In the genomic region with DNA sequence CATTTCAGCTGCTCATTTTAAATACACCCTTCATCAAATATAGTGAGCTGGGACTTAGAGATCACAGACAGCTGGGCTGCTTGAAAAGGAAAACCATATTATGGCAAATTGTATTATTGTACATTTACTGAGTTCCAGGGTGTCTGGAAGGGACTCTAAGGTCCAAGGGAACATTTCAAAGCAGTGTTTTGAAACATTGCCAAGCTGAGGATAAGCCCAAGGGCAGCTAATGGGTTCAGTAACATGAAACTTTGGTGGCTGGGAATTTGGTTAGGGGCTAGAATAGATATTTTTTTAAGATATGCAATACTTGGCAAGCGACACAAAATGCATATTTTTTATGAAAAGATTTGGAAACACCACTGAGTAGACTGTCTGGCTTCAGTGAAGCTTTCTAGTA, we compare ENCODE assay signal across 26 mouse cellular contexts.
"Had no signal": no experiment of that assay in that cellular context is flagged by ENCODE, and none has a peak within 500 bp of the region (broad histone marks: within the 10 kb centered on the region; RNA-seq: fewer than 3 reads in every experiment).

No protein-coding gene starts in this region.

- H3K4me3 ChIP-seq: heart, adult 2 months; heart, embryonic 13.5 days; heart, embryonic 15.5 days; hindbrain, embryonic 13.5 days; hindbrain, embryonic 15.5 days; kidney, embryonic 15.5 days; layer of hippocampus, adult 2 months; left cerebral cortex, adult 2 months; limb, embryonic 13.5 days; liver, embryonic 13.5 days had no signal

- H3K9ac ChIP-seq: heart, embryonic 13.5 days; heart, embryonic 15.5 days; hindbrain, embryonic 13.5 days; hindbrain, embryonic 15.5 days; kidney, embryonic 15.5 days; limb, embryonic 13.5 days; liver, embryonic 13.5 days had no signal

- ATAC-seq: hindbrain, postnatal 0 days; intestine, embryonic 16.5 days had no signal

- H3K27me3 ChIP-seq: heart, embryonic 13.5 days; heart, embryonic 15.5 days; hindbrain, embryonic 13.5 days; hindbrain, embryonic 15.5 days; kidney, embryonic 15.5 days; limb, embryonic 13.5 days; liver, embryonic 13.5 days had no signal

- DNase-seq: gastrocnemius, postnatal 14 days; gastrocnemius, postnatal 36 days; heart, adult 11 months; heart, adult 2 months; heart, postnatal 14 days; heart, postnatal 36 days; kidney, adult 11 months; kidney, adult 2 months; kidney, adult 9 months; kidney, postnatal 14 days; kidney, postnatal 36 days; liver; liver, embryonic 13.5 days had no signal

- H3K4me2 ChIP-seq: heart, embryonic 11.5 days; heart, embryonic 13.5 days; heart, embryonic 15.5 days; hindbrain, embryonic 13.5 days; hindbrain, embryonic 15.5 days; kidney, embryonic 15.5 days; limb, embryonic 13.5 days; liver, embryonic 11.5 days; liver, embryonic 13.5 days had no signal

- H3K36me3 ChIP-seq: heart, embryonic 13.5 days; heart, embryonic 15.5 days; hindbrain, embryonic 13.5 days; hindbrain, embryonic 15.5 days; kidney, embryonic 15.5 days; limb, embryonic 13.5 days; liver, embryonic 13.5 days had no signal

- H3K9me3 ChIP-seq: heart, embryonic 13.5 days; heart, embryonic 15.5 days; hindbrain, embryonic 13.5 days; hindbrain, embryonic 15.5 days; kidney, embryonic 15.5 days; limb, embryonic 13.5 days; liver, embryonic 13.5 days had no signal

- H3K4me1 ChIP-seq: heart, embryonic 13.5 days; heart, embryonic 15.5 days; hindbrain, embryonic 13.5 days; hindbrain, embryonic 15.5 days; kidney, embryonic 15.5 days; limb, embryonic 13.5 days; liver, embryonic 13.5 days had no signal

- H3K27ac ChIP-seq: heart, adult 2 months; heart, embryonic 13.5 days; heart, embryonic 15.5 days; hindbrain, embryonic 13.5 days; hindbrain, embryonic 15.5 days; hindbrain, postnatal 0 days; kidney, embryonic 15.5 days; kidney, postnatal 0 days; layer of hippocampus, adult 2 months; left cerebral cortex, adult 2 months; limb, embryonic 13.5 days; liver, embryonic 13.5 days had no signal
